Mouse (Mus musculus) heart, postnatal 36 days (tissue): Measurements from ENCODE around the gene Ppp1r3f. TPM values are rescaled to one million over a fixed set of nuclear protein-coding genes. Genes with fewer than 3 reads are reported as not detected.

Experiments used
- DNase-seq, 2 experiments: peaks; one replicate each; pipeline ENCODE4 v3.0.0; 2021 to 2022
- intact Hi-C: fragments of 180-260 bp; cut with DNase I; formaldehyde crosslinking; loops from one replicate; pipeline ENCODE4 v1.15.1; 2025
- total RNA-seq, 2 experiments: library from RNA; stranded (reverse); gene quantifications; 2 replicates each; pipeline ENCODE4 v1.2.3; 2021

Ppp1r3f gene
- total RNA-seq, 2 experiments from 2014 or later = 2.0 to 3.0 TPM

- intact Hi-C loops = no loop called here
- no peak for DNase-seq
These were observed 7.7 kb downstream of the Ppp1r3f start for GRCm38 (mm10) chrX:7566352-7566751.

GRCm38 (mm10) chrX:7563076-7563475 is 11.0 kb downstream of the Ppp1r3f start:
- intact Hi-C loops = no loop called here

GRCm38 (mm10) chrX:7553474-7553873 is 20.6 kb downstream of the Ppp1r3f start:
- intact Hi-C loops = no loop called here
- DNase-seq = no peak

More at GRCm38 (mm10) chrX:7563076-7563475, 11.0 kb downstream of the Ppp1r3f start:
- DNase-seq = no peak

- DNase-seq = no peak
These were observed 49.1 kb downstream of the Ppp1r3f start for GRCm38 (mm10) chrX:7524961-7525360.

More at GRCm38 (mm10) chrX:7524961-7525360, 49.1 kb downstream of the Ppp1r3f start:
- intact Hi-C loops = no loop called here

Other genes starting within 250 kb of the Ppp1r3f start
- under 1 TPM; 0.76 to 0.92 TPM for gene Usp27x, start 198.5 kb downstream of the Ppp1r3f start, total RNA-seq
- not detected for gene Foxp3, start 639 bp downstream of the Ppp1r3f start, total RNA-seq
- gene Ccdc22, start 31.2 kb upstream of the Ppp1r3f start, total RNA-seq = 10 to 100 TPM; 10.8 to 10.9 TPM
- not detected for gene Cacna1f, start 32.8 kb upstream of the Ppp1r3f start, total RNA-seq
- 1 to 10 TPM; 1.0 to 2.6 TPM for gene Syp, start 64.2 kb upstream of the Ppp1r3f start, total RNA-seq
- 10 to 100 TPM; 17.0 to 26.0 TPM for gene Prickle3, start 83.0 kb upstream of the Ppp1r3f start, total RNA-seq
- 10 to 100 TPM; 48.4 to 62.1 TPM for gene Plp2, start 97.1 kb upstream of the Ppp1r3f start, total RNA-seq
- 10 to 100 TPM; 25.2 to 33.2 TPM for gene Magix, start 107.0 kb upstream of the Ppp1r3f start, total RNA-seq
- gene Gpkow, start 122.8 kb upstream of the Ppp1r3f start, total RNA-seq = 10 to 100 TPM; 19.1 to 21.4 TPM
- 10 to 100 TPM; 46.3 to 55.4 TPM for gene Wdr45, start 140.1 kb upstream of the Ppp1r3f start, total RNA-seq
- gene Gm45208, start 148.0 kb upstream of the Ppp1r3f start, total RNA-seq = under 1 TPM in 1 of 2 experiments, not detected in 1; 0.68 TPM
- 1 to 10 TPM; 5.4 to 5.7 TPM for gene Praf2, start 154.2 kb upstream of the Ppp1r3f start, total RNA-seq
- gene Ccdc120, start 176.6 kb upstream of the Ppp1r3f start, total RNA-seq = 1 to 10 TPM in 1 of 2 experiments, under 1 TPM in 1; 0.42 to 1.8 TPM
- gene Tfe3, start 188.3 kb upstream of the Ppp1r3f start, total RNA-seq = 10 to 100 TPM; 14.3 to 17.3 TPM
- 10 to 100 TPM; 25.1 to 25.4 TPM for gene Gripap1, start 215.5 kb upstream of the Ppp1r3f start, total RNA-seq
- under 1 TPM; 0.19 to 0.28 TPM for gene Kcnd1, start 248.0 kb upstream of the Ppp1r3f start, total RNA-seq